ENCODE assay signal across 8 mouse cellular contexts in the genomic region with DNA sequence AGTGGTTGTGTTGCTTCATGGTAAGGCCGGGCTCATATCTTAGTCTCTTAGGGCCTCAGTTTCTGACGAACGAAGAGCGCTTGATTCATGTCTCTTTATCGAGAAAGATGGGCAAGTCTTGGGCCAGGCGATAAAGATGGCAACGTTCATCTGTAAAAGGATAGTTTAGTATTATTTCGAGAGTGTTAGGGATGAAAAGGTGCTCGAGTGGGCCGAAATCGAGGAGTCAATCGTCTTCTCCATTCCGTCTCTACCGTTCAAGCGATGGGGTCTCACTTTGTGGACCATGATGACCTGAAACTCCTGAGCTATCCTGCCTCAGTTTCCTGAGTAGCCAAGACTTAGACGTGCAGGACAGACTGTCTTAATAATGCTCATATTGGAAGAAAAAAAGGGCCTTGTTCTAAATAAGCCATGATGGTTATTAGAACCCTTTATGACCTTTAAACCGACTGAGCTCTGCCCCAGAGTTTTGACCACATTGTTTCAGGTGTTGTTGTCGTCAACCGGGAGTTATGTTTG. TPM values are rescaled to one million over a fixed set of nuclear protein-coding genes. Genes with fewer than 3 reads are reported as not detected.
DNase-seq lines count a peak whose midpoint lies in the region; ATAC-seq and TF ChIP-seq lines count a peak whose summit lies in the region.

No protein-coding gene starts in this region.

- no peak overlapping the region for H3K27ac ChIP-seq in lung, embryonic 15.5 days
- 0 out of 2 replicates have a peak overlapping the region, but pooled peaks have one; percentile 45 for H3K27ac ChIP-seq in embryonic facial prominence, embryonic 14.5 days (replicated peaks; ENCODE audit: low read depth, low read length)
- H3K27ac ChIP-seq in intestine, postnatal 0 days (ENCODE audit: low read depth, low read length), result peak overlapping the region; percentile 97
- H3K27ac ChIP-seq in neural tube, embryonic 15.5 days (replicated peaks), result peak overlapping the region; percentile 87

- H3K4me2 ChIP-seq in lung, embryonic 15.5 days, result peak overlapping the region; percentile 68
- peak overlapping the region; percentile 82 for H3K4me2 ChIP-seq in embryonic facial prominence, embryonic 14.5 days (ENCODE audit: low read depth, low read length)
- peak overlapping the region; percentile 72 for H3K4me2 ChIP-seq in intestine, postnatal 0 days (replicated peaks; ENCODE audit: low read depth)
- peak overlapping the region; percentile 76 for H3K4me2 ChIP-seq in neural tube, embryonic 15.5 days

- no peaks in the 10 kb centered on the region for H3K27me3 ChIP-seq in lung, embryonic 15.5 days
- no peaks in the 10 kb centered on the region for H3K27me3 ChIP-seq in embryonic facial prominence, embryonic 14.5 days (replicated peaks; ENCODE audit: control insufficient read depth, insufficient read depth, low read length)
- no peaks in the 10 kb centered on the region for H3K27me3 ChIP-seq in intestine, postnatal 0 days (replicated peaks; ENCODE audit: control insufficient read depth, insufficient read depth, low read length)
- no peaks in the 10 kb centered on the region for H3K27me3 ChIP-seq in neural tube, embryonic 15.5 days (replicated peaks)

- no peak for ATAC-seq in lung, embryonic 15.5 days (ENCODE audit: borderline replicate concordance, extremely low read depth, low FRiP score, low TSS enrichment)
- ATAC-seq in embryonic facial prominence, embryonic 14.5 days (ENCODE audit: low read depth), result no peak
- no peak for ATAC-seq in intestine, postnatal 0 days
- ATAC-seq in neural tube, embryonic 15.5 days (ENCODE audit: low FRiP score), result no peak
- no peak for ATAC-seq in inflammation-experienced regulatory T-cells, adult 6 months

- 3% methylated on average over 19 of the region's 19 CpGs for WGBS in lung, embryonic 15.5 days
- WGBS in embryonic facial prominence, embryonic 14.5 days, result 3% methylated on average over 19 of the region's 19 CpGs
- 3% methylated on average over 19 of the region's 19 CpGs for WGBS in intestine, postnatal 0 days
- WGBS in neural tube, embryonic 15.5 days, result 6% methylated on average over 19 of the region's 19 CpGs

- H3K9ac ChIP-seq in lung, embryonic 15.5 days, result peak overlapping the region; percentile 84
- peak overlapping the region; percentile 95 for H3K9ac ChIP-seq in embryonic facial prominence, embryonic 14.5 days (ENCODE audit: low read depth, low read length)
- H3K9ac ChIP-seq in intestine, postnatal 0 days (ENCODE audit: low read depth, low read length), result peak overlapping the region; percentile 91
- H3K9ac ChIP-seq in neural tube, embryonic 15.5 days (replicated peaks), result peak overlapping the region; percentile 98

- peak overlapping the region; percentile 83 for H3K4me3 ChIP-seq in lung, embryonic 15.5 days
- H3K4me3 ChIP-seq in embryonic facial prominence, embryonic 14.5 days (ENCODE audit: low read depth, low read length), result peak overlapping the region; percentile 94
- H3K4me3 ChIP-seq in intestine, postnatal 0 days (ENCODE audit: low read depth, low read length), result peak overlapping the region; percentile 89
- H3K4me3 ChIP-seq in neural tube, embryonic 15.5 days (replicated peaks), result peak overlapping the region; percentile 89

- H3K4me1 ChIP-seq in lung, embryonic 15.5 days, result peaks cover 20% of the 10 kb centered on the region
- H3K4me1 ChIP-seq in embryonic facial prominence, embryonic 14.5 days (ENCODE audit: control insufficient read depth, insufficient read depth, low read length), result peaks cover 14% of the 10 kb centered on the region
- peaks cover 4% of the 10 kb centered on the region; the same call in 1 of the 2 replicates for H3K4me1 ChIP-seq in intestine, postnatal 0 days (replicated peaks; ENCODE audit: control insufficient read depth, insufficient read depth, low read length)
- peaks cover 20% of the 10 kb centered on the region for H3K4me1 ChIP-seq in neural tube, embryonic 15.5 days

- no peak for TF ChIP-seq CTCF in intestine, postnatal 0 days (IDR thresholded peaks at IDR 0.05; ENCODE audit: low read depth)

- H3K9me3 ChIP-seq in lung, embryonic 15.5 days, result no peaks in the 10 kb centered on the region
- H3K9me3 ChIP-seq in embryonic facial prominence, embryonic 14.5 days (ENCODE audit: control insufficient read depth, low read length), result no peaks in the 10 kb centered on the region
- H3K9me3 ChIP-seq in intestine, postnatal 0 days (ENCODE audit: control insufficient read depth), result no peaks in the 10 kb centered on the region
- H3K9me3 ChIP-seq in neural tube, embryonic 15.5 days (replicated peaks), result no peaks in the 10 kb centered on the region

- no peak for DNase-seq in lung, postnatal 36 days
- DNase-seq in embryonic facial prominence, embryonic 14.5 days (ENCODE audit: low spot score), result no peak
- DNase-seq in gastrocnemius, postnatal 4 days (ENCODE audit: low spot score in 2 of 2), result no peak
- DNase-seq in testis, postnatal 14 days (ENCODE audit: low spot score), result no peak

- no peaks in the 10 kb centered on the region for H3K36me3 ChIP-seq in lung, embryonic 15.5 days
- H3K36me3 ChIP-seq in embryonic facial prominence, embryonic 14.5 days (ENCODE audit: control insufficient read depth, insufficient read depth, low read length), result no peaks in the 10 kb centered on the region
- no peaks in the 10 kb centered on the region for H3K36me3 ChIP-seq in intestine, postnatal 0 days (ENCODE audit: control insufficient read depth, insufficient read depth)
- no peaks in the 10 kb centered on the region for H3K36me3 ChIP-seq in neural tube, embryonic 15.5 days

RNA-seq across cellular contexts. Expression of gene Rabep1, which starts 0.9 kb away (rescaled TPM):
- 29.9 and 32.5 TPM in 2 replicates for polyA plus RNA-seq in lung, embryonic 15.5 days (2015; fragmentation: Nextera tagmentation; extraction: Ambion mirVana)
- 29.4 and 31.8 TPM in 2 replicates for polyA plus RNA-seq in embryonic facial prominence, embryonic 14.5 days (2014; fragmentation: Nextera tagmentation; extraction: Ambion mirVana)
- polyA plus RNA-seq in intestine, postnatal 0 days (2015; fragmentation: Nextera tagmentation; extraction: Ambion mirVana), result 90.9 and 104 TPM in 2 replicates
- polyA plus RNA-seq in neural tube, embryonic 15.5 days (2015; fragmentation: Nextera tagmentation; extraction: Ambion mirVana), result 77.1 and 83.3 TPM in 2 replicates
- total RNA-seq in gastrocnemius, postnatal 4 days (2021), result 10 to 100 TPM; 39.4 to 40.7 TPM
- 10 to 100 TPM in 2 of 3 experiments, 1 to 10 TPM in 1; 9.9 to 13.0 (median 11.4) TPM for polyA plus RNA-seq in inflammation-experienced regulatory T-cells, adult 6 months (2017; shearing (Covaris generic))

RNA-seq across cellular contexts. Expression of gene Scimp, which starts 33.1 kb away (rescaled TPM):
- 0.35 and 0.46 TPM in 2 replicates for polyA plus RNA-seq in lung, embryonic 15.5 days (2015; fragmentation: Nextera tagmentation; extraction: Ambion mirVana)
- polyA plus RNA-seq in embryonic facial prominence, embryonic 14.5 days (2014; fragmentation: Nextera tagmentation; extraction: Ambion mirVana), result 0.50 and 0.83 TPM in 2 replicates
- polyA plus RNA-seq in intestine, postnatal 0 days (2015; fragmentation: Nextera tagmentation; extraction: Ambion mirVana), result 1.9 and 2.0 TPM in 2 replicates
- 0.18 and 0.28 TPM in 2 replicates for polyA plus RNA-seq in neural tube, embryonic 15.5 days (2015; fragmentation: Nextera tagmentation; extraction: Ambion mirVana)
- not detected for total RNA-seq in gastrocnemius, postnatal 4 days (2021)
- polyA plus RNA-seq in inflammation-experienced regulatory T-cells, adult 6 months (2017; shearing (Covaris generic)), result 1 to 10 TPM in 1 of 3 experiments, under 1 TPM in 1, not detected in 1; 0.67 to 1.1 TPM
